Mouse (Mus musculus): ENCODE measurements around the gene Amh.

GRCm38 (mm10) chr10:80856908-80857307, 51.9 kb downstream of the Amh start:
- TF ChIP-seq POLR2A (IDR thresholded peaks at IDR 0.05; ENCODE audit: low read depth, low read length) = no peak
- TF ChIP-seq CTCF (conservative IDR thresholded peaks at IDR 0.05; ENCODE audit: insufficient read depth, insufficient read length, low read depth, low read length) = no peak

Data from kidney, adult 2 months (tissue).